Mouse (Mus musculus): ENCODE results near the gene Hoxc8.

Hoxc8 gene

DNA sequence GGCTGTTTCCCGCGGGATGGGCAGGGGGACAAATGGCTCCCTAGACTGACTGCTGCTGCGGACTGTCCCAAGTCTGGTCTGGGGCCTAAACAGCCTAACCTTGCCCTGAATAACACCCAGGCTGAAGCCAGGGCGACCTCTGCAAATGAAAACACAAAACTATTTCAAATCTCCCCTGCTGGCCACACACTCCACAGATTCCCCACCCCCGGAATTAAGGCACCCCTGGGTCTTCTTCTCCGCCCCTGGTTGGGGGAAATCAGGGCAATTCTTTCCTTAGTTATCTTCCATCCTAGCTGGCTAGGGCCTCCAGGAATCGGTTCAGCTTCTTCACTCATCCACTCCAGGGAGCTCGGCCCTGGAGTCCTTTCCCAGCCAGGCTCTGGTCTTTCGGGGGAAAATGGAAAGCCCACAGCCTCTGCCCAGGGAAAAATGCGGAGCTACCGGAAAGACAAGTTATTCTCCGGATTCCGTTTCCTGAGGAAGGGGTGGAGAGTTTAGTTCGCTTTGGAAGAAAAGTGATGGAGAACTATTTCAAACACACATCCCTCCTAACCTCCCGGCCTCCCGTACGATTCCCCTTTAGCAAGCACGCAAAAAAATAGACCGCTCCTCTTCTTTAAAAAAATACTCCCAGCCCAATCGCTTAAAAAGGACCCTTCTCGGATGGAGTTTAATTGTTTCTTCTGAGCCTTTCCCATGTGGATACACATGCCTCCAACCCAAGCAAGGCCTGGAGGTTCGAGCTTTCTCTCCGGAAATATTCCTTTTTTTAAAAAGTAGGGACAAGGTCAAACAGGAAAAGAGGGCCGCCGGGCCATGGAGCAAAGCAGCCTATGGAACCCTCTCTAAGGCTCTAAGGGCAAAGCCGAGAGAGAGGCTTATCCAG, 25.2 kb upstream of the Hoxc8 start:
- no peak for DNase-seq (ENCODE audit: low spot score in 2 of 2)

DNA sequence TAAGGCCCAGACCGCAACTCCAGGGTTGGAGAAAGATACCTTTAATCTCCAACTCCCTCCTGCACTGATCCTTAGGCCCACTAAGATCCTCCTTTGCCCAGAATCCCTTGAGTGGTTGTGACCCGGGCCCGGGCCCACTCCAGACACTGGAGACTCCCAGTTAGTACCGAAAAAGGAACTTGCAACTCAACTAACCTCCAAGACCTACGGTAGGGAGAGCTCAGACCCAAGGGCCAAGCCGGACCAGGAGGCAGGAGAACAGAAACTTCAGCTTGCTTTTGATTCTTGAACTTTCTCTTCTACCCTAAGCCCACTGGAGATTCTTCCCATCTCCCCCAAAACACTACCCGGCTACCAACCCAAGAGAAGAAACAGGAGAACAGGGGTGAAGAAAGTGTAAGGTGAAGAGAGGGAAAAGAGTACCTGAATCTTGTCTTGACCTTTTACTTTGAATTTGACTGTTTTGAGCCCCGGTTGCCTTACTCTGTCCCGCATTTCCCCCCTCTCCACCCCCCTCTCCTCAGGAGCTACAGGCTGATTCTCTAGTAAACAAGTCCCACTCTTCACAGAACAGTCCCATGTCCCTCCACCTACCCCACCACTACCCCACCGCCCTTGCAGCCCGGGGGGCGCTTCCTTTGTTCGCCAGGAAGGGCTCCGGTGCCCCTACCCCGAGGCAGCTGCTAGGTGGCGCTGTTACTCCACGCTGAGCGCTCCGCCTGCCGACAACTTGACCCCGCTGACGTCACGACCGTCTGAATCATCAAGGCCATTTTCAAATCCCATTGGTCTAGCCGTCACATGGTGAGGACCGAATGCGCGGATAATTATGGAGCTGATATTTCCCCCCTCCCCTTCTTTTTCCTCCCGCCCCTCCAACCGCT, 24.3 kb upstream of the Hoxc8 start:
- DNase-seq (ENCODE audit: low spot score in 2 of 2): peak in 1 of 2 experiments; percentile 44

DNA sequence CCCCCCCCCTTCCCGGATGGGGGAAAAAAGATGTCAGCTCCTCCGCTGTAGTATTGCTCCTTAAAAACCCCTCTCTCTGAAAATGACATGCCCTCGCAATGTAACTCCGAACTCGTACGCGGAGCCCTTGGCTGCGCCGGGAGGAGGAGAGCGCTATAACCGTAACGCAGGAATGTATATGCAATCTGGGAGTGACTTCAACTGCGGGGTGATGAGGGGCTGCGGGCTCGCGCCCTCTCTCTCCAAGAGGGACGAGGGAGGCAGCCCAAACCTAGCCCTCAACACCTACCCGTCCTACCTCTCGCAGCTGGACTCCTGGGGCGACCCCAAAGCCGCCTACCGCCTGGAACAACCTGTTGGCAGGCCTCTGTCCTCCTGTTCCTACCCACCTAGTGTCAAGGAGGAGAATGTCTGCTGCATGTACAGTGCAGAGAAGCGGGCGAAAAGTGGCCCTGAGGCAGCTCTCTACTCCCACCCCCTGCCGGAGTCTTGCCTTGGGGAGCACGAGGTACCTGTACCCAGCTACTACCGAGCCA, 23.6 kb upstream of the Hoxc8 start, which contains the start of gene Hoxc10:
Gene Hoxc10 (plus strand): TSS at position 21 of the 536 bp plus-strand sequence.
- DNase-seq (ENCODE audit: low spot score in 2 of 2): no peak

- DNase-seq (ENCODE audit: low spot score in 2 of 2): no peak
These were observed 23.2 kb upstream of the Hoxc8 start, which contains the start of gene Hoxc5 for GRCm38 (mm10) chr15:102967312-102967510. Gene Hoxc5 (plus strand): TSS chr15:102967443.

- no peak for DNase-seq (ENCODE audit: low spot score in 2 of 2)
These were observed 22.7 kb upstream of the Hoxc8 start for GRCm38 (mm10) chr15:102967511-102968397.

- no peak for DNase-seq (ENCODE audit: low spot score in 2 of 2)
These were observed 21.1 kb upstream of the Hoxc8 start for GRCm38 (mm10) chr15:102969296-102969695.

DNA sequence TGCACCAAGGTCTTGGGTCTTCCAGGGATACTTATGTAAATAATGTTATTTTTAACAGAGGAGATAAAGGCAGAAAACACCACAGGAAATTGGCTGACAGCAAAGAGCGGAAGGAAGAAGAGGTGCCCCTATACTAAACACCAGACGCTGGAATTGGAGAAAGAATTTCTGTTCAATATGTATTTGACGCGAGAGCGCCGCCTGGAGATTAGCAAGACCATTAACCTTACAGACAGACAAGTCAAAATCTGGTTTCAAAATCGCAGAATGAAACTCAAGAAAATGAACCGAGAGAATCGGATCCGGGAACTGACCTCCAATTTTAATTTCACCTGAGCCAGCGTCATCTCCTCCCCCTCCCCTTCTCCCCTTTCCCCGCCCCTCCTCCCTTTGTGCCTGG, 19.7 kb upstream of the Hoxc8 start:
- DNase-seq (ENCODE audit: low spot score in 2 of 2): no peak

- no peak for DNase-seq (ENCODE audit: low spot score in 2 of 2)
These were observed 18.2 kb upstream of the Hoxc8 start for GRCm38 (mm10) chr15:102972254-102972653.

GRCm38 (mm10) chr15:102972753-102973152, 17.7 kb upstream of the Hoxc8 start:
- DNase-seq (ENCODE audit: low spot score in 2 of 2): no peak

GRCm38 (mm10) chr15:102975034-102975433, 15.4 kb upstream of the Hoxc8 start:
- no peak for DNase-seq (ENCODE audit: low spot score in 2 of 2)

DNA sequence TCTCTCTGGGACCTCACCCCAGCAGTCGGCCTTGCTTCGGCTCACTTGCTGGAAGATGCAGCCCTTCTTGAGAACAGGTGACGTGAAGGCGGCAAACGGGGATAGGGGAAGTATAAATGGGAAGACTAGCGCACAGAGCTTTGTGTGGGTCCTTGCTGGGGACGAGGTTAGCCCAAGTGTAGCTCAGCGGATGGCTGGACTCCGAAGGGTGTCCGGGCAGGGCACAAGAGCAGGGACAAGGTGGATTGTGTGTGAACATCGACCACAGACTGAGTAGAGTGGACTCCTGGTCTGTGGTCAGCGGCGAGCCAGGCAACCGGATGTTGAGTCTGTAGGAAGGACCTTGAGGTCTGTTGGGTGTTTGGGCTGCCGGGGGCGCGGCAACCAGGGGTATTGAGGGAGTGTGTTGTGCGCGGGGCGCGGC, 14.7 kb upstream of the Hoxc8 start:
- no peak for DNase-seq (ENCODE audit: low spot score in 2 of 2)

GRCm38 (mm10) chr15:102976171-102976570, 14.2 kb upstream of the Hoxc8 start, which contains the start of gene Hoxc9:
Gene Hoxc9 (plus strand): TSS chr15:102976439.
- no peak for DNase-seq (ENCODE audit: low spot score in 2 of 2)

DNA sequence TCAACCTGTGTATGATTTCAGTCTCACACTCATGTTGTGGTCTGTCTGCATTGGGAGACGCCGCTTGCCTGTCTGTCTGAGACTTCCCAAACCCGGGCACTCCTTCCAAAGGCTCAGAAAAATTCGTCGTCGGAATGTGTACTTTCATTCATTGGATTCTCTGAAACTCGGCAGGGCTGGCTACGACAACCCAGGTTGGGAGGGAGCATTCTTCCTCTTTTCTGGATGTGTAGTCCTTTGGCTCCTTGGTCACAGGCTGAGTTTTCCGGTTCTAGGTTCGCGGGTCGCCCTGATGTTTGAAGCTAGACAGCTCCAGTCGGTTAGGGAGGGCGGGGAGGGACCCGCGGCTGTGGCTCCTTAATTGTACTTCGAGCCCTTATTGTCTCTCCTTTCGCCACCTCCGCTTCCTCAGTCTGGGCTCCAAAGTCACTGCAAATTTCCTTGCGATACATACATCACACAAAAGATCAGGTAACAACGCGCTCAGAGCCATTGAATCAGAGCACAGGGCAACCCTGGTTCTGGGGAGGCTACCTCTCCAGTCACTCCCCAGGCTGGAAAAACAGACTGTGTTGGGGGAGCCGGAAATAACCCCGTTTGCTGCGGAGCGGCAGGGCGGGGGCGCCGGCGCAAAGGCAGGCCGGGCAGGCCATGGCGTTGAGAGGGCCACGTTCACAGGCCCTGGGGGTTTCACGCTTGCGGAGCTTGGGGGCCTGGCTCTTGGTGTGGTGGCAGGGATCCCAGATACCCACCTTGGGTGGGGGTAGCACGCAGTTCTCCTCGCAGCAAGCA, 13.6 kb upstream of the Hoxc8 start:
- no peak for DNase-seq (ENCODE audit: low spot score in 2 of 2)

GRCm38 (mm10) chr15:102977423-102977974, 12.9 kb upstream of the Hoxc8 start:
- DNase-seq (ENCODE audit: low spot score in 2 of 2): no peak

- no peak for DNase-seq (ENCODE audit: low spot score in 2 of 2)
These were observed 11.5 kb upstream of the Hoxc8 start for GRCm38 (mm10) chr15:102978615-102979515.

- DNase-seq (ENCODE audit: low spot score in 2 of 2): no peak
These were observed 10.5 kb upstream of the Hoxc8 start for GRCm38 (mm10) chr15:102979936-102980335.

DNA sequence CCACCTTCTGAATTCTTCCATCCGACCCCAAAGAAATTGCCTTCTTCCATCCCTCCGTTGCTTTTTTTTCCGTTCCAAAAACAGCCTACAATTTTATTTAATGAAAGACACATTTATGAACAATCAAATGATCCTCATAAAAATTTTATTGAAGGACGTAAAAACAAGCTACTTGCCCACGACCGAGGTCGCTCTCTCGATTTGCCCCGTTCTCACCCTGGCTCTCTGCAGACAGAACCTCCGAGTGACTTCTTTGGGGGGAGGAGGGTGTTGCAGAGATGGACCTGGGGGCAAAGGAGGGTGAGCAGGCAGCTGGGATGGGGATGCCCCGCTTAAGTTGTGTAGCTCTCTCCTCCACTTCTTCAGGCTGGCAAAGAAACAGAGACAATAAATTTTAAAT, 10.1 kb upstream of the Hoxc8 start:
- no peak for DNase-seq (ENCODE audit: low spot score in 2 of 2)

DNA sequence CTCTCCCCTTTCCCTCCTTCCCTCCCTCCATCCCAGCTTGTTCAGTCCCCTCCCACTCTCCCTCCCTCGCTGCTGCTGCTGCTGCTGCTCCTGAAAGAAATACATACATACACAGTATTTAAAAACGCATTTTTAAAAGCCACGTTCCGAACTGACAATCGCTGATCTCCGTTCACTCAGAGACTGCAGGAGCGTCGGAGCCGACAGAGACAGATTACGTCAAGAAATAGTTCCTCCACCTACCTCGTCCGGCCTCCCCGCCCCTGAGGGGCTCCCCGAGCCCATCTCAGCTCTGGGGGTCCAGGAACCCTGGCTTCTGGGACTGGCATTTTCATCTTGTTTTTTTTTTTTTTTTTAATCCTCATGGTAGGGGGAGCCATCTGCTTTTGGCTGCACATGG, 9.5 kb upstream of the Hoxc8 start:
- DNase-seq (ENCODE audit: low spot score in 2 of 2): no peak

Measured in spleen, postnatal 14 days (tissue).